Mouse (Mus musculus) lung, adult 2 months (tissue): ENCODE measurements around the gene Tmsb4x. TPM values are rescaled to one million over a fixed set of nuclear protein-coding genes. Genes with fewer than 3 reads are reported as not detected.

Experiments used
- DNase-seq: peaks from one replicate; pipeline ENCODE4 v3.0.0; 2022
- H3K4me1 ChIP-seq: fragments of 200-500 bp; 2 replicates; pipeline ENCODE4 v1.6.1; 2011; ENCODE audit warnings: low read length; ENCODE audit not compliant: control insufficient read depth, insufficient read depth
- H3K4me3 ChIP-seq: fragments of 200-500 bp; replicated peaks from 2 replicates; pipeline ENCODE3; 2011; ENCODE audit warnings: low read depth, mild to moderate bottlenecking, control low read depth, low read length; ENCODE audit errors: extremely low read depth
- CTCF ChIP-seq: fragments of 200-500 bp; IDR thresholded peaks from 2 replicates; pipeline ENCODE4 v1.5.1; 2011; ENCODE audit warnings: mild to moderate bottlenecking, low read length, control low read depth; ENCODE audit not compliant: insufficient read depth
- POLR2A ChIP-seq: fragments of 200-500 bp; IDR thresholded peaks from 2 replicates; pipeline ENCODE4 v1.6.1; 2011; ENCODE audit warnings: low read depth, mild to moderate bottlenecking, control low read depth, low read length, borderline replicate concordance; ENCODE audit errors: extremely low read depth
- WGBS: fragments of 180-500 bp; shearing (Covaris S2); methylation state at CpG from one replicate; pipeline ENCODE4 v1.1.7; 2018; 5-methylcytosine and 5-hydroxymethylcytosine counted together
- polyA plus RNA-seq: library from polyadenylated mRNA; depleted of rRNA; stranded (reverse); fragments of >200 nt; gene quantifications from 2 replicates; pipeline ENCODE4 v1.2.3, GENCODE M21; 2012; rRNA removed

The Tmsb4x gene
- polyA plus RNA-seq, 1 experiment: 779 TPM

DNA sequence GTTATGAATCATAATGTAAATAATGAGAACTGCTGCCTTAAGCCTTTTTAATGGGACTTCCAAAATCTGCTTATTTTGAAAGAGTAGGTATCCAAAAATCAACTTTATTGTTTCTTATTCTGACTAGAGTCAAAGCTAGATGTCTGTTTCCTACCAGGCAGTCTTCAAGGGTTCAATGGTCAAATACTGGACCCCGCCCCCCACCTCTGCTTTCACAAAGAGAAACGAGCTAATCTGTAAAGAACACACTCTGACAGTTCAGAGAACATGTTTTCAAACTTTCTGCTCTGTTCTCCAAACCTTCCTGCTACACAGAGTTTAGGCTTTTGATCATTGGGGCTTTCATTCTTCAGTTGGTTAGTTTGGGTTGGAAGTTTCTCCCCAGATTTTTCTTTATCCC, 22.8 kb downstream of the Tmsb4x start:
- Histone ChIP-seq H3K4me3 (no peak overlapping the region), H3K4me1 (no peaks in the 10 kb centered on the region)
- no peak for TF ChIP-seq CTCF
- TF ChIP-seq POLR2A: no peak
- no peak for DNase-seq
- WGBS: 59% methylated on average over 2 of the region's 2 CpGs

DNA sequence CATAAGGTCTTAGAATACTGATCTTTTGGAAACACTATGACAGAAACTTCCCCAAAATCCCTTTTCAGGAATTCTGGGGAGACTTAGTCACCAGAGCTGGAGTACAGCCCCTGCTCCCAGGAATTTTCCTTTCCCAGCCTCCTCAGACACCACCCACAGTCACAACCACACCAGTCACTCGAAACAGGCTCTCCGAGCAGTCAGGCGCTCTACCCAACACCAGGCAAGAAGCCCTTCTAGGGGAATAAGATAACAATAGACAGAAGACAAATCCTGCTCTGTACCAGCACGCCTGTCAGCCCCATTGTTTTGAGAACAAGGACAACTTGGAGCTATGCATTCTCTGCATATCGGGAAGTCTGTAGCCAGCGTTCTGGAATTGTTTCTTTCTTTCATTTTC, 25.6 kb downstream of the Tmsb4x start:
- no peaks in the 10 kb centered on the region for H3K4me1 ChIP-seq
- 58% methylated on average over 6 of the region's 6 CpGs for WGBS
- H3K4me3 ChIP-seq: no peak overlapping the region
- no peak for DNase-seq
- TF ChIP-seq POLR2A (no peak), CTCF (no peak)

GRCm38 (mm10) chrX:167182411-167182810, 26.7 kb downstream of the Tmsb4x start:
- 84% methylated on average over 5 of the region's 5 CpGs for WGBS
- DNase-seq: no peak
- TF ChIP-seq CTCF (no peak), POLR2A (no peak)

DNA sequence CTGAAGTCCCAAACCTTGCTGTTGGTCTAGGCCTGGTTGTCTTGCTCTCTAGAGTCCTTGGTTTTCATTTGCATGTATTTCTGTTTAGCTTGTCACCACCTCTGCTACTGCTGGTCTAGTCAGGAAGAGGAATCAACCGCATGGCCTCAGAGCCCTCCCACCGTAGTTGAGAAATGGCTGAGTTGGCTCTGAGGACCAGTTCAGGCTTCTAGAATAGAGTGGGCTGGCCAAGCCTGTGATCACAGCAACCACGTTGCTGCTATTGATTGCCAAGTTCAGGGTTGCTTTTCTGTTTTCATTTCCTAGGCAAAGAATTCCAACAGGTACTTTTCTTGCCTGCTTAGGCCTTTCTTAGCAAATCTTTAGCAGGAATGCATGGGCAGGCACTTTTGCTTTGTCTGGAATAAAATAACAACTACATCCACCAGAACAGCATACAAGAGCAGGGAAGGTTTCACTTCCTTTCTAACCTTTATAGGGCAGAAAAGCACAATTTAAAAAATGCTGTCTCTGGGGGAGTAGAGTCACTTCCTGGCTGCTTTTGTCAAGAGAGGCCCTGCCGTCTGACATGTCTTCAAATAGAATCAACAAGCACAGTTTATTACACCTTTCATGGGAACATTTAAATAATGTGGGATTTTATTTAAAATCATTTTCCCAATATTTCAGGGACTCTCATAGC, 29.0 kb downstream of the Tmsb4x start:
- Histone ChIP-seq H3K4me1 (no peaks in the 10 kb centered on the region), H3K4me3 (no peak overlapping the region)
- WGBS: 52% methylated on average over 4 of the region's 4 CpGs
- DNase-seq: no peak
- TF ChIP-seq CTCF (no peak), POLR2A (no peak)

More at GRCm38 (mm10) chrX:167182411-167182810, 26.7 kb downstream of the Tmsb4x start:
- Histone ChIP-seq H3K4me1 (no peaks in the 10 kb centered on the region), H3K4me3 (no peak overlapping the region)

DNA sequence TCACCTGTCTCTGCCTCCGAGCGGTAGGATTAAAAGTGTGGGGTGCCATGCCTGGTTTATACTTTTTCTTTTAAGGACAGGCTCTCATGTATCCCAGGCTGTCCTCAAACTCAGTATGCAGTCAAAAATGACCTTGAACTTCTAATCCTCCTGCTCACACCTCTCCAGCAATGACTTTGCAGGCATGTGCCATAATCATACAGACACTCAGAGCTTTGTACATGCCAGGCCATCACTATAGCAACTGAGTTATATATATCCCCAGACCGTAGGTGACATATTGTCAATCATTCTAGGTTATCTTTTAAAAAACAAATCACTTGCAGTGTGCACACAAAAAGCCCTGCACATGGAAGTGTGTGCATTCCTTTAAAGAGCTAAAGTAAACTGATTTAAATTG, 29.6 kb downstream of the Tmsb4x start:
- TF ChIP-seq CTCF (no peak), POLR2A (no peak)
- 72% methylated on average over 3 of the region's 3 CpGs for WGBS
- Histone ChIP-seq H3K4me1 (no peaks in the 10 kb centered on the region), H3K4me3 (no peak overlapping the region)
- DNase-seq: no peak

- Histone ChIP-seq H3K4me1 (no peaks in the 10 kb centered on the region; the same call in 1 of the 2 replicates), H3K4me3 (no peak overlapping the region)
- TF ChIP-seq CTCF: no peak
- TF ChIP-seq POLR2A: no peak
- WGBS: 65% methylated on average over 6 of the region's 6 CpGs
- no peak for DNase-seq
These were observed 33.8 kb downstream of the Tmsb4x start for GRCm38 (mm10) chrX:167175319-167175718.

DNA sequence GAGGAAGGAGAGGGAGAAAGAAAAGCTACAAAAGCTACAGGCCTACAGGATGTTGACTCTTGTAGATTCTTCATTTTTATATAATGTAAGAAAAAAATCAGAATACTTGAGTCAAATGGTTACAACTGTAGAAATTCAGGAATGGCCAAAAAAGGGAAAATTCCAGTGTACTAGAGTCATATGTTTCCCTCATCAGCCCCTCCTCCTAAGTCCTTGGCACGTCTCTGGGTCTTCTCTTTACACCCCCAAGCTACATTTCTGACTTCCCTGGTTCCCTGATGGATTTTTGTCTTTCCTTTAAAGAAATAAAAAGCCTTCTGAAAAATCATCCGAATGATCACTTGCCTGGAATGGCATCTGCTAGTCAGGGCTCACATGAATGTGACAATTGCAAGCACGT, 34.8 kb downstream of the Tmsb4x start:
- 67% methylated on average over 3 of the region's 3 CpGs for WGBS
- Histone ChIP-seq H3K4me1 (no peaks in the 10 kb centered on the region; the same call in 1 of the 2 replicates), H3K4me3 (no peak overlapping the region)
- DNase-seq: no peak
- TF ChIP-seq CTCF (no peak), POLR2A (no peak)

DNA sequence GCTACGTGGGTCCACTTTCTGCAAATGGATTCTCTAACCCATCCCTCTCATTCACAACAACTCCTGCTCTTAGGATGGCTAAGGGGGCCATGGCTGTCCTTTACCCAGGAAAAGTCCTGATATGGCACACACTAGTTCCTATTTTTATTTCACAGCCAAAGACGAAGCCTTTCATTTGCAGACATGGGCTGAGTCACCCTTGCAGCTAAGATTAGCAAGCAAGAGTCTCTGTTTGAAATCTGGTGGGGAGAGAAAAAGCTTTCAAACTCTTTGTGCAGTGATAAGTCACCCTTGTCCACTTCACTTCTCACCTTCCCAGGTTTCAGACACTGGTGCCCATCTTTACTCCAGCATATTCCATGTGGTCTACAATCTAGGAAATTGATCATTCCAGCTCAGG, 36.9 kb downstream of the Tmsb4x start:
- 53% methylated on average over 2 of the region's 2 CpGs for WGBS
- TF ChIP-seq POLR2A (no peak), CTCF (no peak)
- no peaks in the 10 kb centered on the region; the same call in 1 of the 2 replicates for H3K4me1 ChIP-seq

GRCm38 (mm10) chrX:167171281-167171680, 37.8 kb downstream of the Tmsb4x start:
- Histone ChIP-seq H3K4me1 (peaks cover 6% of the 10 kb centered on the region), H3K4me3 (no peak overlapping the region)
- WGBS: 55% methylated on average over 2 of the region's 2 CpGs
- TF ChIP-seq CTCF (no peak), POLR2A (no peak)
- DNase-seq: no peak

More for the DNA sequence above, 36.9 kb downstream of the Tmsb4x start:
- no peak for DNase-seq
- H3K4me3 ChIP-seq: no peak overlapping the region

DNA sequence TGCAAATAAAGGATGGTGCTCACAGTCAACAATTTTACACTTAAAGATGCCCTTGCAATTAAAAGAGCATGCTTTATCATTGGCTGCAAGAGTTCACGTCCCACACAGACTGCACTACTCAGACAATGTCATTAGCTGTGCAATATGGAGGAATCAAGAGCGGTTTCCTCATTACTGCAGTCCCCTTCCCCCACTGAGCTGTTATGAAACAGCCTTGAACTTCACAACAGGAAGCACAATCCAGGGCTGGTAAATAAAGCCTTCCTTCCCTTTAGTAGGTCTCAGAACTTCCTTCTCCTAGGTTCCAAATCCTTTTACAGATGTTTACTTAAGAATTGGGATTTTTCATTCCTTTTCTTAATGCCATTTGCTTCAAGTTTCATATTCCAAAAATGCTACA, 41.8 kb downstream of the Tmsb4x start:
- Histone ChIP-seq H3K4me3 (no peak overlapping the region), H3K4me1 (peaks cover 6% of the 10 kb centered on the region)
- WGBS: 38% methylated on average over 2 of the region's 2 CpGs
- DNase-seq: no peak
- TF ChIP-seq POLR2A (no peak), CTCF (no peak)

- Histone ChIP-seq H3K4me1 (peaks cover 6% of the 10 kb centered on the region), H3K4me3 (no peak overlapping the region)
- no peak for DNase-seq
- WGBS: 98% methylated on average over 1 of the region's 1 CpGs
- no peak for TF ChIP-seq POLR2A
- no peak for TF ChIP-seq CTCF
These were observed 43.1 kb downstream of the Tmsb4x start for GRCm38 (mm10) chrX:167166051-167166450.

- TF ChIP-seq CTCF: no peak
- WGBS: 51% methylated on average over 4 of the region's 4 CpGs
- Histone ChIP-seq H3K4me1 (peaks cover 6% of the 10 kb centered on the region), H3K4me3 (no peak overlapping the region)
- DNase-seq: no peak
These were observed 51.4 kb downstream of the Tmsb4x start for GRCm38 (mm10) chrX:167157691-167158090.

Other genes with a start within 250 kb of the Tmsb4x start
- 1.4 and 2.5 TPM in 2 replicates for gene Tlr8, start 55.0 kb upstream of the Tmsb4x start, polyA plus RNA-seq
- gene Tlr7, start 121.2 kb upstream of the Tmsb4x start, polyA plus RNA-seq: 0.71 and 1.3 TPM in 2 replicates
- gene Prps2, start 173.4 kb upstream of the Tmsb4x start, polyA plus RNA-seq: 25.6 and 29.2 TPM in 2 replicates